Mouse (Mus musculus): ENCODE results near the gene Apol6.

DNA sequence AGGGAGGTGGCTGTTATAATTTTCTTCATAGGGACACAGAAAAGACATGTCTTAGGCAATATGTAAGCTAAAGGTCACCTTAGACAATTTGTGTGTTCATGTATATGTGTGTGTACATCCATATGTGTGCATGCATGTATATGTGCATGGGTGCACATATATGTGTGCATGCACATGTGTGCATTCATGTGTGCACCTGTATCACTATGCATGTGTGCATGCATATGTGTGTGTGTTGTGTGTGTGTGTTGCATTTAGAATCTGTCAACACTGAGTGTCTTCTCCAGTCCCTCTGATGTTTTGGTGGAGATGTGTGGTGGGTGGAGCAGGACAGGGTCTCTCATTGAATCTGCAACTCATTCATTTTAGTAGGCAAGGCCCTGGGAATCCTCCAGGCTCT lies 18.2 kb downstream of the Apol6 start:
- TF ChIP-seq CTCF (IDR thresholded peaks at IDR 0.05) (no peak), EP300 (IDR thresholded peaks at IDR 0.05) (no peak)
